Mouse (Mus musculus): ENCODE measurements around the gene 1700012B07Rik.

The 1700012B07Rik gene

DNA sequence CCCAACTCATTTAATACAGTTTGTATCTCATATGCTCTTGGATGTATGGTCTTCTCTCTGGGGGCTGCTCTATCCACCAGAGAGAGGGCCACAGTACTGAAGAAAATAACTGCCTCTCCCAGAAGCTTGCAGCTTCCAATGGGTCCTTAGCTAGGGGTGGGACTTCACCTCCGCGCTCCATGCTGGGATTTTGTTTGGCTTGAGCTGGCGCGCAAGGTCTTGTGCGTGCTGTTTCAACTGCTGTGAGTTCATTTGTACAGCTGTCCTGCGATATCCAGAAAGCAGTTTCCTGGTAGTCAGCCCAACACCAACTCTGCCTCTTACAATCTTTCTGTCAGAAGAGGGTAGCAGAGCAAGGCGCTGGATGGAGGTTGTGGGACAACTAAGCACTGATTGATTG, 18.5 kb upstream of the 1700012B07Rik start:
- DNase-seq (ENCODE audit: low spot score): no peak

DNA sequence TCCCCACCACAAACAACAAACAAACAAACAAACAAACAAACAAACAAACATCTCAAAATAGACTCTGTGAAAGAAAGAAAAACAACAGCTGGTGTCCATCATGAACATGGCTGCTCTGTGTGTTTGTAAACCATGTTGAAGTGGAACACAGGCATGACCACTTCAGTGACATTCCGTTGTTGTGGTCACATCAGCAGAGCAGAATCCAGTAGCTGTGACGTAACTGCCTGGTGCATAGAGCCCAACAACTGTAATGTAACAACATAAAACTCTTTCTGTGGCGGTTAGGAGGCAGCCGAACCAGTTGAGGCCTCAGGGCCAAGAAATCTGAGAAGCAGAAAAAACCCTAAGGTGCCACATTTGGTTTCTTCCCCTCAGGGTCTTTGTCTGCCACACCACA, 17.8 kb upstream of the 1700012B07Rik start:
- no peak for DNase-seq (ENCODE audit: low spot score)

DNA sequence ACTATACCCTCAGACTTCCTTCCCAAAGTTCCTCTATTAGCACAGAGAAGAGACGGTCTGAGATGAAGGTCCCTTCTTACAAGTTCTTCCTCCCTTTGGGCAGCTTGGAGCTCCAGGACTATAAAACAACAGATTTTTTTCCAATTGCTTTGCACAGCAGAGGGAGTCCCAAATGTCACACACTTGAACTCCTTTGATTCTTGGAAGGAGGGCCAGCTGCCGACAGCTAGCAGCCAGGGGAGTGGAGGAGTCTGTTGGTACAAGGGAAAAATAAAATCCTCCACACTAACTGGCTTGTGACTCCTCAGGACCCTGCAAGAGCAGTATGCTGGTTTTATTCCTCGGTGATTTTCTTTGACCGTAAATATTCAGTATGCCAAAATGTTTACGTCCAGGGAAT, 16.6 kb upstream of the 1700012B07Rik start:
- DNase-seq (ENCODE audit: low spot score): no peak

DNA sequence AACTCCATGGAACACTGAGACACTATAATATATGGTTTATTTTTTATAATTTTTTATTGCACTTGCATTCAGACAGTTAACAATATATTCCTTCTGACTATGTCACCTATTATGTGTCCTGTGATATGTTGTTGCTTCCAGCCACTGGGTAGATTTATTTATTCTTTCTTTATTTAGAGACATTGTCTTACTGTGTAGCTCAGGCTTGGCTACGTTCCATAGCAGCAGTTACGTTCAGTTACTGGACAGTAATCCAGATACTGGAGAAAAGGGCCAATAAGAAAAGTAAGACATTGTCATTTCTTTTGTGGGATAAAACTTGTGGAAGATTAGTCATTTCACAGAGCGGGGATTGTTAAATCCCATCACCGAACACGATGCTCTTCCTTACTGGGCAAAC, 2.5 kb upstream of the 1700012B07Rik start:
- DNase-seq (ENCODE audit: low spot score): no peak

DNA sequence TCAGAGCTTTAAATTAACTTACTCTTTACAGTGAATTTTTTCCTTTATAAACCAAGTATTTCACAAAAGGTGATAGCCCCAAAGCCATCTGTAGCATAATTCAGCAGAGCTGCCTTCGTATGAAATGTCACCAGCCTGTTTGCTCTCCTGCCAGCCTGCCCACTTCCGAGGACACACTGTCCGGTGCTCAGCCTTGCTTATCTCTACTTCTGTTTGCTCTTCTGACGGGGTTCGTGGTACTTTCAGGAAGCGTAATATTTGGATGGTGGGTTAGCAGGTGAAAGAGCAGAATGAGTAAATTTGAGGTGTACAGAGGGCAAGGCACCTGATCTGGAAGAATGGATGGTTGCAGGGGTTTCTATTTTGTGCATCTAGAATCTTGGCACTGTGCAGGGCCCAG, 5.6 kb downstream of the 1700012B07Rik start:
- no peak for DNase-seq (ENCODE audit: low spot score)

DNA sequence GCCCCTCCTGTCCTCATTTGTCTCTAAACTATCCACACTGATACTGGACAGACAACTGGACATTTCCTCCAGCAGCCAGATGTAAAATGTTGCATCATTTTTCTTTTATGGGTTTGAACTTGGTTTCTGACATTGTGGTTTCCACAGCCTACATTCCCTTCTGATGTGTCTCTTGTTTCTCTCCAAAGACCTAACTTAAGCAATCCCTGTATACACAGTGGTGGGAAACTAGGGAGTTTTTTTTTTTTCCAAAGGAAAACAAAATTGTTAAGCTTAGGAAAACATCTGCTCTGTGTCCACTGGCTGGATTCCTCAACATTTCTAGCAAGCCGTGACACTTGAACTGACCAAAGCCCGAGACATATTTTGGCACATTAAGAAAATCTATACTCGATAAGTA, 10.4 kb downstream of the 1700012B07Rik start:
- DNase-seq (ENCODE audit: low spot score): no peak

DNA sequence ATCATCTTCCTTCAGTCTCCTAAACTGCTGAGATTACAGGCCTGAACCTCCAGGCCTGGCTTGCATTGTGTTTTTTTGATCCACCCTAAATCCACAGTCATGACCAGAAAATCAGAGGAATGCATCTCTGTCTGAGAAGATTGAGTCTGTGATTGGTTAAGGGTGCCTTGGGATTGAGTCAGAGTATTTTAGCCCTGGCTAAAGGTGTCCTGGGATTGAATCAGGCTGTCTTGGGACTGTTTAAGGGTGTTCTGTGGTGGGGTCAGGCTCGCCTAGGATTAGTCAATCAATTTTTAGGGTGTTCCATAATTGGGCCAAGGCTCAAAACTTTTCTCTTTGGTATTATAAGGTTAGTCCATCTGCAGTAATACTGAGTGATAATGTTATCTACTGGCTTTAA, 10.9 kb downstream of the 1700012B07Rik start:
- DNase-seq (ENCODE audit: low spot score): no peak

DNA sequence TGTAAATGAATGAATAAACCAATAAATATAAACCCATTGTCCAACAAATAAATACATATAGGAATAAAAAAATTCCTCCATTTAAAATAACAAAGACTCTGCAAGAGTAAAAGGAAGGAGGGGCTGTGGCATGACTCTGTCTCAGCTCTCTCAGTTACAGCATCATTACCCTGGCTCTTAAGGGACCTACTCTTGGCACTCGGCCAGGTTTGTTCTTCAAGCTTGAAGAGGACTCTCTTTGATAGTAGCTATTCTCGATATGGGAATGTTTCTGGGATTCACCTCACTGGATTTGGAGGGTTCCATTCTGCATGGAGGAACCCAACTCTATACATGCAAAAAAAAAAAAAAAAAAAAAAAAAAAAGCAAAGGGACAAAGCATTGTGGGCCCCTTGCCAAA, 16.1 kb downstream of the 1700012B07Rik start:
- DNase-seq (ENCODE audit: low spot score): no peak

DNA sequence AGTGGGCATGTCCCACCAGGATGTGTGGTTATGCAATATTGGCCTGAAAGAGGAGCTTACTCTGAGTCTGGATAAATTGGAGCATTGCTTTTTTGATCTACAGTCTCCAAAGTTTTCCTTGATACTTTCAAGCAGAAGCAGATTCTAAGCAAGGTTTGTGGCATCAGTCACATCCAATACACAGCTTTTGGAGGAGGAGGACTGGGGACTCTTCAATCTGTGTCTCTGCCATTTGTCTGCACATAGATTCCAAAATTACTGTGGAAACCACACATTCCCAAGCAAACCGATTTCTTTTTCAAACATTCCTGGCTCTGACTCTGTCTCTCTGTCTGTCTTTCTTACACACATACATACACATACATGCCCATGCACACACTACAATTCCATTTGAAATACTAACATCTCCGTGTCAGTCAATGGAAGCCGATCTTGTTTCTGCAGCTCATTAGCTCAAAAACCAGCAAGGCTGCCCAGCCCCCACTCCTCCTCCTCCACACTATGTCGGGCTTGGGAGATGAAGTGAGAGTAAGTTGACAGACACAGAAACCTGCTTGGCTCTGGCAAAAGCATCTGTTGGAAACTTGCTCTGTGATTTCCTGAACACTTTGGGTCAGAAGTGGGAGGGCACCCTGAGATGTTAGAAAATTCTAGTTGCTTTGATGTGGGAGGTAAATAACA, 18.5 kb downstream of the 1700012B07Rik start:
- DNase-seq (ENCODE audit: low spot score): no peak

DNA sequence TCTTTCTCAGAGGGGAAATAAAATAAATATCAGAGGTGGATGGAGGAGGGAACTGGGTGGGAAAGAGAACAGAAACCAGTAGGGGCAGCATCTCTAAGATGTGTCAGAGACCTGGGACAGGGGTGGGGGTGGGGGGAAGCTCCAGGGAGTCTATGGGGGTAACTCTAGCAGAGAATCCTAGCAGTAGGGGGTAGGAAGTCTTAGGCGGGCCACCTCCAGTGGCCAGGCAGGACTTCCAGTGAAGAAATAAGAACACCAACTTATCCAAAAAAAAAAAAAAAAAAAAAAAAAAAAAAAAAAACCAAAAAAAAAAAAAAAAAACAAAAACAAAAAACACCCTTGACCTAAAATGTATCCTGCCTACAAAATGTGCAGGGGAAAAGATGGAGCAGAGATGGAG, 26.3 kb downstream of the 1700012B07Rik start:
- DNase-seq (ENCODE audit: low spot score): no peak

DNA sequence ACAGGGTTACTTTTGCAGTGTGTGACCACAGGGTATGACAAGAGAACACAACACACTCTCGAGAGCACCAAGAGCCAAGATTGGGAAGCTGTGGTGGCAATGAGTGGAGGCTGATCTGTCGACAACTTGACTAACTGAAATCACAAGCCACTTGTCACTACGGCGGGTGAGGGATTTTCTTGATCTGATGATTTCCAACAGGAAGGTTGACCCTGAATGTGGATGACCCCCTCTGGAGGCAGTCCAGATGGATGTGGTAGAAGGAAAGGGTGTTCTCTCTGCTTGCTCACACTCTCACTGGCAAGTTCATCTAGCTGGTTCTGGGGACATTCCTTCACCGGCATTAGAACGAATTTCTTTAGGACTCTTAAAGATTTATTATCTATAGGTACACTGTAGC, 30.3 kb downstream of the 1700012B07Rik start:
- no peak for DNase-seq (ENCODE audit: low spot score)

DNA sequence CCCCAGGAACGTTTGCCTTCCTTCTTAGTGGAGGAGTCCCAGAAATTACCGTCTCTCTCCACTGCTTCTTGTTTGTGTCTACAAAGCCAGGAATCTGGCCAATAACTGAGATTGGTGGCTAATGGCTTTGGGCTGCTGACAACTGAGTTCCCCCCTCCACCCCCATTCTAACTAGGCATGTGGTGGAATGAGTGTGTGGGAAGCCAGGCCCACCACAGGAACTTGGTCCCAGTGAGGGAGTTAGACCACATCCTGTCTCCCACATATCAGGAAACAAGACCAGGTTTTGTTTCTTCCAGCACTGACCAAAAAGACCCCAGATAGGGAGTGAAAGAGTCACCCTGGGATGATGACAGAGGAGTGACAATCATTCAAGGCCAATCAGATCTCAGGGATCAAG, 32.3 kb downstream of the 1700012B07Rik start:
- DNase-seq (ENCODE audit: low spot score): no peak

DNA sequence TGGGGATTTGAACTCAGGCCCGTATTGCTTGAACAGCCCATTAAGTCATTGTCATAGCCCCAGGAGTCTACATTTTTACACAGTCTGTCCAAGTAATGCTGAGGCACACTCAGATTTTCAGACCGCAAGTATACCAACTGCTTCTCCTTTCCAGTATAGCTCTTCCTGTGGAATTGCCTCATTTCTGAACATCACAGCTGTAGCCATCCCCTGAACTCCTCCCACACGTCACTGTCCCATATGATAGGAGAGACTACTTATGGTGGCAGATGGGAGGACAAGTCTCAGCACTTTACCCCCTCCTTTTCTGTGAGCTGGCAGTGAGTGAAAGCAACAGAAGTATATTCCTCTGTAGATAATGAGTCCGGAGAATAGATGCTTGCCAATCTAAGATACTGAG, 34.3 kb downstream of the 1700012B07Rik start:
- DNase-seq (ENCODE audit: low spot score): no peak

DNA sequence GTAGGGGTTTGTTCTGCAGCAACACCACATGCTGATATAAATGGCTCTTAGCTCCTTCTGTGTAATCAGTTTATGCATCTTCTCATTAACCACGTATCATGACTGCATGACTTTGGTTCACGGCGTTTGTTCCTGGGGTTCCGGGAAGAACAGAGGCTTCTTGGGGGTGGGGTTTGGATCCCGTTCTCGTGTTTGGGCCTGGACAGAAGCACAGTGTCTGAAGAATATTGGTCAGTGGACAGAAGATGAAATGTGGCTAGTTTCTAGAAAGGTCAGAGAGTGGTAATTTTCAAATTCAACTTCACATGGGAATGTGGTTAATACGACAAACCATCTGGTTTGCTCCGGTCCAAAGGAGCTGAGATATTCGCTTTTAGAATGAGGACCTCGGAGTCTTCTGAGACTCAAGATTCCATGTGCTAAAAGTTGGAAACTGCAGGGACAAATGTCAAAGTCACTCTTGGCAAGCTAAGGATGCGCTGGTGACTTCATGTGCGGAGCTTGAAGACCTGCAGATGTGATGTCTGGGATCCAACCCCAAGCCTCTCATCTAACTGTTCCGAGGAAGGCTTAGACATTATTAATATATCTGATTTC, 35.3 kb downstream of the 1700012B07Rik start:
- DNase-seq (ENCODE audit: low spot score): no peak

DNA sequence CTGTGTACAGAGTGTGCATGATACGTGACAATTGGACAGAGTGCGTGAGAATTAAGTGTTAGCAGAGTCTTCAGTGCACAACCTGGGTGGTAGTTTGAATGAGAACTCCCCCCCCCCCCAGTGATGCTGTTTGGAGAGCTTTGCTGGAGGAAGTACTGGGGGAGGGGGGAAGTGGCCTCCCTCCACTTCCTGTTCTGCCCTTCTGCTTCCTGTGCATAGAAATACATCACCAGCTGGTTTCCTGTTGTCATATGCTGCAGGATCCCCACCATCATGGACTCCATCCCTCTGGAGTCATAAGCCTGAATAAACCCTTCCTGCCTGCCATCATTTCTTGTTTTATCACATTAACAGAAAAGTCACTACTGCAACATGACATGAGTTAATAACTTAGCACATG, 35.9 kb downstream of the 1700012B07Rik start:
- DNase-seq (ENCODE audit: low spot score): no peak

DNA sequence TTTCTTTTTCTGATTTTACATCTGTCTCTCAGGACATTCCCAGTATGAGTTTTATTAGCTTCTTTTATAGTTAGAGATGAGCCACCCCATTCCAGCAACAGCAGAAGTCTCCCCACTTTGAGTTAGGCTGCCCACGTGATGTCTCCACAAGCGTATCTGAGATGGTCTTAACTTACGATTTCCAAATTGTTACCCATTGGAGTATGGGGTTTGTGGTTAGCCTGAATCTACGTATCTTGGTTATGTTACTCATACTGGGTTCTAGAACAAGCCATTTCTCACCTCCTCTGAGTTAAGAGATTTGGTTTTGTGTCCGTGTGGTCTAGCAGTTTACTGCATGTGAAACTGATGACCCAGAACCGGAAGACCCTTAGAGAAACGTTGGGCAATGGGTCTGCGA, 37.6 kb downstream of the 1700012B07Rik start:
- no peak for DNase-seq (ENCODE audit: low spot score)

DNA sequence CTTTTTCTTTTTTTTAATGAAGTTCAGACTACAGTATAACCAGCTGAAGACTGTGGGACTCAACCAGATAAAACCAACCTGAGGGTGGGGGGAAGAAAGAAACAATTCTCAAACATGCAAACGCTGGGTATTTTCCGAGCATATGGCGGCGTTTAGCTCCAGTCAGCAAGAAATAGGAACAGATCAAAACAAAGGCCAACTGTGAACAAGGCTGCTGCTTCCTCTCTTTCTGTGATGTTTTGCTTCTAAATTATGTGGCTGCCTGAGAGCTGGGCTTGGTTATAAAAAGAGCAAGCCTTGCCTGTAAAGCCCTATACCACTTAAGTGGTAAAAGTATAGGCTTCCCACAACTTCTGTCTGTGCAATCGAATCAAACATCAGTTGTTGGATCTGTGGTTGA, 42.5 kb downstream of the 1700012B07Rik start:
- no peak for DNase-seq (ENCODE audit: low spot score)

DNA sequence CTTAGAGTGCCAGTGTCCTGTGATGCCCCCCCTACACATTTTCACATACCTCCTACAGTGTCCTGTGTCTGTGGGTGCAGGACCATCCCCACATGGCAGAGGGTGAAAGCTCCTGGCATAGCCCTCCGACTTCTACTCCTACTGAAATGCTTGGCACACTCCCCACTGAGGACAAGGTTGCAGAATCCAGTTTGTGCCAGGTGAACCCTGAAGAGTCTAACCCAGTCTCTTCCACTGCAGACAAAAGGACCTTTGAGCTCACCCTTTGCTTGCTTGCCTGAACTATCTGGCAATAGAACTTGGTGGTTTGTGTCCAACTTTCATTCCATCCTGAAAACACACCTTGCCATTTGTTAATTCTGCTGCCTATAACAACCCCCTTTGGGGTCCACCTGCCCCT, 56.5 kb downstream of the 1700012B07Rik start:
- no peak for DNase-seq (ENCODE audit: low spot score)

DNA sequence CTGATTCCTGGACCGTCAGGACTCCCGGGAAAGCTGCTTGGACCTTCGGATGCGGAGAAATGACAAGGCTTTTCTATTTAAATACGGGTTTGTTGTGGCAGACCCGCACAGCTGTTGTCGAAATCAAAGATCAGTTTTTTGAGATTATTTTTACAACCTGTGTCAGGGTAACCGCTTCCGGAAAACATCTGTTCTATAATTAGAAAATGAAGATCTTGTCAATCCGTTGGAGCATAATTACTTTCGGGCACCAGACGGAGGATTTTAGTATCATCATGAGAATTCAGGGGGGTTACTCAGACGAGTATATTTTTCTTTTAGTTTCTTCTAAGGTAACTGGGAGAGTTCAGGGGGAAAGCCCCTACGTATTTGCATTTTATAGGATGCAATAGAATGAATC, 57.7 kb downstream of the 1700012B07Rik start:
- no peak for DNase-seq (ENCODE audit: low spot score)

DNA sequence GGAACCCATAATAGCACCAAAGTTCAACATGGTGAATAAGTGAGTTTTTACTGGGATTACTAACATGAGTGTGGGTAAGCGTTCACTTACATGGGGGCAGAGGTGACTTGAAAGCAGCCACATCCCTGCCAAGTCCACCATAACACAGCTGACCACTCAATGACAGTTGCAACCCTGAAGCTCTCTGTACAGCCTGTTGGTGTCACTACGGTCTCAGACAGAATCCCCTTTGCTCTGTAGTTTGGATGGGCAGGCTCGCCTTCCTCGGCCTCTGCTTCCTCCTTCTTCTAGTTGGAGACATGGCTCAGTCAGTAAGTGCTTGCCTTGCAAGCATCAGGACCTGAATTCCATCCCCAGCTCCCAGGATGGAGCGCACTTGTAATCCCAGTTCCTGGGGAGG, 58.8 kb downstream of the 1700012B07Rik start:
- no peak for DNase-seq (ENCODE audit: low spot score)

DNA sequence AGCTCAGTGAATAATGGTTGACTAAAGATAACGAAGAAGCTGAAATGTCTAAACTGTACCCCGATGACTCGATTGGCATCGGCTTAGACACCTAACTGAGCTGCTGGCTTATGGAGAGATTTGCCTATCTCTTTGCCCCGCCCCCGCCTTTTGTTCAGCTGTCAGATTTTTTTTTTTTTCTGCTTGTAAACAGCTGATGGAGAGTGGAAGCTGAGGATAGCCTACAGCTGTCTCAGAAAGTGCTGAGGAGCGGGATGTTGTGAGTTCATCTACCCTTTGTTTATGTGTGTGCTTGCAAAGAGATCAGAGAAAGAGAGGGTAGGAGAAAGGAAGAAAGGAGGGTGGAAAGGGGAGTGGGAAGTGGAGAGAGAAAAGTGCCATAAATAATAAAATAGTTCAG, 67.8 kb downstream of the 1700012B07Rik start:
- no peak for DNase-seq (ENCODE audit: low spot score)

DNA sequence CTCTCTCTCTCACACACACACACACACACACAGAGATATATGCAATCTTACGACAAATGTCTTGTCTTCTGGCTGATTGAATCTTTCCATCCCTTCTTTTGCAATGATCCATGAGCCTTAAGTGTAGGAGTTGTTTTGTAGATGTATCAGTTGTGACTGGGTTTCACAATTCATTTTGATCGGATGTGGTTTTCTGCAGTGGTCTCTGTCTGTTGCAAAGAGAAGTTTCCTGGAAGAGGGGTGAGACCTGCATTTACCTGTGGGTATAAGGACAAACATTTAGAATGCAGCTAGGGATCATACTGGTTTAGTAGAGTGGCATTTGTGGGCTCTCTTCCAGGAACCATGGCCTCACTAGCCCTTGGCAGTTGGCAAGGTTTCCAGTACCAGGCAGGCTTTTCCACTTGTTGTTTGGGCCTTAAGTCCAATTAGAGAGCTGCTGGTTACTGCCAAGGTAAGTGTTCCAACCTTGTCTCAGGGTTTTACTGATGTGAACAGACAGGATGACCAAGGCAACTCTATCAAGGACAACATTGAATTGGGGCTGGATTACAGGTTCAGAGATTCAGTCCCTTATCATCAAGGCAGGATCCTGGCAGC, 69.1 kb downstream of the 1700012B07Rik start:
- no peak for DNase-seq (ENCODE audit: low spot score)

DNA sequence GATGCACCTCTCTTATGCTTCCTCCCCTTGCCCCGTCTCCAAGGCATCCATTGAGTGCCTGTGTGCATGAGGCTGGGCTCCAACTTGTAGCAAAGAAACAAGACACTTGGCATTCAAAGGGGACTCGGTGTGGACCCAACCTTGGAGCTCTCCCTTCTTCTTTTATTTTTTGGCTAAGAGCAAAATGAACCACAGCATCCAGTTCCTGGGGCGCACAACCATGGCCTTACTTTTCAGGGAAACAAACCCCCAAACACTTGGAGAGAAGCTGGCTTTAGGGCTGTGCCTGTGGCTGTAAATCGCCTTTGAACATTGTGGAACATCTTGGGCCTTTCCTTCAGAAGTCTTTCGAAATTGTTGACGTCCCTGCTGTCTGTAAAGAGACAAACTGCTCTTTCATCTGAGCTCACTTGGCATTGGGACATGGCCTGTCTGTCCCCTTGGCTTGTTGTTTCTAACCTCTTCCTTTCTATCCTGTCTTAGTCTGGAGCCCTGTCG, 73.7 kb downstream of the 1700012B07Rik start:
- DNase-seq (ENCODE audit: low spot score): no peak
